Mouse (Mus musculus): ENCODE measurements around the gene Zfp239.

The Zfp239 gene

GRCm38 (mm10) chr6:117906590-117907271, 44.8 kb downstream of the Zfp239 start:
- peak; percentile 98 for DNase-seq (ENCODE audit: extremely low spot score)

GRCm38 (mm10) chr6:117907301-117907978, 45.5 kb downstream of the Zfp239 start:
- peak; percentile 86 for DNase-seq (ENCODE audit: extremely low spot score)

GRCm38 (mm10) chr6:117907979-117908355, 46.1 kb downstream of the Zfp239 start:
- no peak for DNase-seq (ENCODE audit: extremely low spot score)

- DNase-seq (ENCODE audit: extremely low spot score), result no peak
Measured at GRCm38 (mm10) chr6:117908424-117908900, 46.6 kb downstream of the Zfp239 start.

- no peak for DNase-seq (ENCODE audit: extremely low spot score)
Measured at GRCm38 (mm10) chr6:117910120-117910661, 48.3 kb downstream of the Zfp239 start.

- no peak for DNase-seq (ENCODE audit: extremely low spot score)
Measured at GRCm38 (mm10) chr6:117914541-117914940, 52.6 kb downstream of the Zfp239 start.

- no peak for DNase-seq (ENCODE audit: extremely low spot score)
Measured at GRCm38 (mm10) chr6:117916205-117916736, 54.4 kb downstream of the Zfp239 start.

GRCm38 (mm10) chr6:117916737-117917426, 55.0 kb downstream of the Zfp239 start:
- peak; percentile 90 for DNase-seq (ENCODE audit: extremely low spot score)

GRCm38 (mm10) chr6:117917576-117917975, 55.7 kb downstream of the Zfp239 start:
- DNase-seq (ENCODE audit: extremely low spot score), result peak; percentile 62

GRCm38 (mm10) chr6:117918043-117918442, 56.1 kb downstream of the Zfp239 start:
- no peak for DNase-seq (ENCODE audit: extremely low spot score)

GRCm38 (mm10) chr6:117920659-117921640, 59.0 kb downstream of the Zfp239 start:
- peak; percentile 42 for DNase-seq (ENCODE audit: extremely low spot score)

GRCm38 (mm10) chr6:117922041-117922440, 60.1 kb downstream of the Zfp239 start:
- no peak for DNase-seq (ENCODE audit: extremely low spot score)
